9 mouse cellular contexts compared by ENCODE assay signal in genomic region chr4:156234021-156234501, GRCm38 (mm10). TPM values are rescaled to one million over a fixed set of nuclear protein-coding genes. Genes with fewer than 3 reads are reported as not detected.
DNase-seq lines count a peak whose midpoint lies in the region; ATAC-seq and TF ChIP-seq lines count a peak whose summit lies in the region.
"Had no signal": no experiment of that assay in that cellular context is flagged by ENCODE, and none has a peak within 500 bp of the region (broad histone marks: within the 10 kb centered on the region; RNA-seq: fewer than 3 reads in every experiment).

No protein-coding gene starts in this region.

- no peaks in the 10 kb centered on the region for H3K9me3 ChIP-seq in forebrain, embryonic 11.5 days (ENCODE audit: control insufficient read depth, low read length)
- no peaks in the 10 kb centered on the region for H3K9me3 ChIP-seq in limb, embryonic 11.5 days (ENCODE audit: control insufficient read depth, low read length)
- no peaks in the 10 kb centered on the region for H3K9me3 ChIP-seq in neural tube, embryonic 13.5 days

- WGBS in forebrain, embryonic 11.5 days, result 2% methylated on average over 17 of the region's 17 CpGs
- WGBS in limb, embryonic 11.5 days, result 1% methylated on average over 17 of the region's 17 CpGs
- 1% methylated on average over 17 of the region's 17 CpGs for WGBS in neural tube, embryonic 13.5 days

- peak overlapping the region; percentile 90 for H3K27ac ChIP-seq in gastrocnemius, adult 2 months
- peak overlapping the region; percentile 57; the same call in 1 of the 2 replicates for H3K27ac ChIP-seq in forebrain, embryonic 11.5 days (ENCODE audit: low read depth, low read length)
- H3K27ac ChIP-seq in limb, embryonic 11.5 days (replicated peaks; ENCODE audit: low read depth, low read length), result peak overlapping the region; percentile 73; the same call in 1 of the 2 replicates
- H3K27ac ChIP-seq in neural tube, embryonic 13.5 days (replicated peaks), result peak overlapping the region; percentile 89

- no peak for ATAC-seq in forebrain, embryonic 11.5 days (replicated peaks; ENCODE audit: low FRiP score)
- no peak for ATAC-seq in limb, embryonic 11.5 days (ENCODE audit: insufficient number of reproducible peaks, low FRiP score, low TSS enrichment, low read depth)
- peak; percentile 32; the same call in 1 of the 2 replicates for ATAC-seq in neural tube, embryonic 13.5 days (ENCODE audit: low read depth)

- H3K4me1 ChIP-seq in forebrain, embryonic 11.5 days (replicated peaks; ENCODE audit: control insufficient read depth, insufficient read depth, low read length), result peaks cover 4% of the 10 kb centered on the region
- peaks cover 6% of the 10 kb centered on the region for H3K4me1 ChIP-seq in limb, embryonic 11.5 days (ENCODE audit: control insufficient read depth, insufficient read depth, low read length)
- peaks cover 28% of the 10 kb centered on the region for H3K4me1 ChIP-seq in neural tube, embryonic 13.5 days (replicated peaks)

- no peak for DNase-seq in gastrocnemius, adult 2 months
- no peak for DNase-seq in gastrocnemius, adult 8-10 months (ENCODE audit: low spot score in 2 of 2)
- peak; percentile 34 for DNase-seq in MN1 (ENCODE audit: low spot score)
- DNase-seq in forebrain, embryonic 11.5 days (ENCODE audit: low spot score), result peak; percentile 73
- DNase-seq in limb, embryonic 11.5 days (ENCODE audit: low spot score), result peak; percentile 58
- no peak for DNase-seq in frontal cortex, postnatal 10 days (ENCODE audit: low spot score in 2 of 2)
- no peak for DNase-seq in testis, postnatal 10 days (ENCODE audit: low spot score)

- H3K4me2 ChIP-seq in forebrain, embryonic 11.5 days (ENCODE audit: low read depth, low read length, severe bottlenecking), result peak overlapping the region; percentile 82
- H3K4me2 ChIP-seq in limb, embryonic 11.5 days (ENCODE audit: low read depth, severe bottlenecking), result peak overlapping the region; percentile 94
- peak overlapping the region; percentile 95 for H3K4me2 ChIP-seq in neural tube, embryonic 13.5 days

- no peak for TF ChIP-seq CTCF in gastrocnemius, adult 2 months (IDR thresholded peaks at IDR 0.05)

- H3K27me3 ChIP-seq in forebrain, embryonic 11.5 days (ENCODE audit: control insufficient read depth, insufficient read depth, low read length), result no peaks in the 10 kb centered on the region
- no peaks in the 10 kb centered on the region for H3K27me3 ChIP-seq in limb, embryonic 11.5 days (ENCODE audit: control insufficient read depth, insufficient read depth, low read length)
- H3K27me3 ChIP-seq in neural tube, embryonic 13.5 days, result no peaks in the 10 kb centered on the region

- peaks cover 16% of the 10 kb centered on the region; the same call in 1 of the 2 replicates for H3K36me3 ChIP-seq in forebrain, embryonic 11.5 days (ENCODE audit: control insufficient read depth, insufficient read depth, low read length)
- H3K36me3 ChIP-seq in limb, embryonic 11.5 days (ENCODE audit: control insufficient read depth, insufficient read depth, low read length), result peaks cover 29% of the 10 kb centered on the region
- peaks cover 60% of the 10 kb centered on the region for H3K36me3 ChIP-seq in neural tube, embryonic 13.5 days

- intact Hi-C loops in gastrocnemius, adult 2 months (cut with DNase I), result loop anchor here (2.0 kb wide), 1 partner anchor 31 kb away; the partner anchor contains the start of gene AW011738

- peak overlapping the region; percentile 78 for H3K9ac ChIP-seq in forebrain, embryonic 11.5 days (ENCODE audit: low read length)
- peak overlapping the region; percentile 74 for H3K9ac ChIP-seq in limb, embryonic 11.5 days (ENCODE audit: low read length)
- peak overlapping the region; percentile 86 for H3K9ac ChIP-seq in neural tube, embryonic 13.5 days

- peak overlapping the region; percentile 92 for H3K4me3 ChIP-seq in gastrocnemius, adult 2 months
- H3K4me3 ChIP-seq in forebrain, embryonic 11.5 days (ENCODE audit: low read depth, low read length), result peak overlapping the region; percentile 93
- peak overlapping the region; percentile 70 for H3K4me3 ChIP-seq in limb, embryonic 11.5 days (ENCODE audit: low read depth, low read length)
- H3K4me3 ChIP-seq in neural tube, embryonic 13.5 days, result peak overlapping the region; percentile 90

RNA-seq across cellular contexts. Expression of gene Plekhn1, which starts 0.6 kb away (rescaled TPM):
- 1 to 10 TPM; 5.8 to 7.6 TPM for total RNA-seq in gastrocnemius, adult 2 months (2021)
- 1 to 10 TPM; 5.5 to 6.6 (median 6.2) TPM for total RNA-seq in gastrocnemius, adult 8-10 months (2022)
- 26.7 and 27.2 TPM in 2 replicates for polyA plus RNA-seq in forebrain, embryonic 11.5 days (2014; fragmentation: Nextera tagmentation; extraction: Ambion mirVana)
- polyA plus RNA-seq in limb, embryonic 11.5 days (2014; fragmentation: Nextera tagmentation; extraction: Ambion mirVana), result 20.1 and 20.2 TPM in 2 replicates
- polyA plus RNA-seq in neural tube, embryonic 13.5 days (2015; fragmentation: Nextera tagmentation; extraction: Ambion mirVana), result 26.1 and 27.3 TPM in 2 replicates

RNA-seq across cellular contexts. Expression of gene Noc2l, which starts 1.7 kb away (rescaled TPM):
- total RNA-seq in gastrocnemius, adult 2 months (2021), result 10 to 100 TPM; 30.8 to 33.3 TPM
- 10 to 100 TPM; 30.9 to 38.1 (median 32.1) TPM for total RNA-seq in gastrocnemius, adult 8-10 months (2022)
- polyA plus RNA-seq in forebrain, embryonic 11.5 days (2014; fragmentation: Nextera tagmentation; extraction: Ambion mirVana), result 102 and 104 TPM in 2 replicates
- 86.4 and 92.0 TPM in 2 replicates for polyA plus RNA-seq in limb, embryonic 11.5 days (2014; fragmentation: Nextera tagmentation; extraction: Ambion mirVana)
- polyA plus RNA-seq in neural tube, embryonic 13.5 days (2015; fragmentation: Nextera tagmentation; extraction: Ambion mirVana), result 49.5 and 54.8 TPM in 2 replicates

RNA-seq across cellular contexts. Expression of gene Perm1, which starts 18.4 kb away (rescaled TPM):
- total RNA-seq in gastrocnemius, adult 2 months (2021), result 100 to 1,000 TPM; 142 to 265 TPM
- total RNA-seq in gastrocnemius, adult 8-10 months (2022), result 100 to 1,000 TPM; 149 to 208 (median 179) TPM
- polyA plus RNA-seq in forebrain, embryonic 11.5 days (2014; fragmentation: Nextera tagmentation; extraction: Ambion mirVana), result 1.4 and 1.6 TPM in 2 replicates
- polyA plus RNA-seq in limb, embryonic 11.5 days (2014; fragmentation: Nextera tagmentation; extraction: Ambion mirVana), result 0.26 and 0.35 TPM in 2 replicates
- polyA plus RNA-seq in neural tube, embryonic 13.5 days (2015; fragmentation: Nextera tagmentation; extraction: Ambion mirVana), result 1.8 TPM in 2 replicates

RNA-seq across cellular contexts. Expression of gene Samd11, which starts 21.4 kb away (rescaled TPM):
- not detected for total RNA-seq in gastrocnemius, adult 2 months (2021)
- total RNA-seq in gastrocnemius, adult 8-10 months (2022), result not detected
- 1.4 and 2.0 TPM in 2 replicates for polyA plus RNA-seq in forebrain, embryonic 11.5 days (2014; fragmentation: Nextera tagmentation; extraction: Ambion mirVana)
- 0.60 and 0.61 TPM in 2 replicates for polyA plus RNA-seq in limb, embryonic 11.5 days (2014; fragmentation: Nextera tagmentation; extraction: Ambion mirVana)
- polyA plus RNA-seq in neural tube, embryonic 13.5 days (2015; fragmentation: Nextera tagmentation; extraction: Ambion mirVana), result 2.1 and 2.9 TPM in 2 replicates
- total RNA-seq: neutrophil, adult 5-6 weeks had no signal

RNA-seq across cellular contexts. Expression of gene AW011738, which starts 31.0 kb away (rescaled TPM):
- total RNA-seq in gastrocnemius, adult 2 months (2021), result 1 to 10 TPM; 4.2 to 4.4 TPM
- 1 to 10 TPM; 4.3 to 6.3 (median 4.8) TPM for total RNA-seq in gastrocnemius, adult 8-10 months (2022)
- polyA plus RNA-seq in forebrain, embryonic 11.5 days (2014; fragmentation: Nextera tagmentation; extraction: Ambion mirVana), result 2.0 and 2.3 TPM in 2 replicates
- polyA plus RNA-seq in limb, embryonic 11.5 days (2014; fragmentation: Nextera tagmentation; extraction: Ambion mirVana), result 0.28 and 0.70 TPM in 2 replicates
- 5.1 and 5.6 TPM in 2 replicates for polyA plus RNA-seq in neural tube, embryonic 13.5 days (2015; fragmentation: Nextera tagmentation; extraction: Ambion mirVana)

Comparison
In these comparisons a context has a peak if more than half of its experiments do, and no peak if none do; other contexts are left out.
1. DNase-seq: peak in MN1 (single experiment), forebrain, embryonic 11.5 days (single experiment) and limb, embryonic 11.5 days (single experiment); none in gastrocnemius, adult 2 months (single experiment), gastrocnemius, adult 8-10 months (0 of 2), frontal cortex, postnatal 10 days (0 of 2) and testis, postnatal 10 days (single experiment).
2. Peak in every context shown above with its lines, with median percentiles within 50 percentile points of each other: H3K27ac ChIP-seq, H3K4me3 ChIP-seq, H3K4me2 ChIP-seq and H3K9ac ChIP-seq.